Mouse (Mus musculus) limb, embryonic 11.5 days (tissue): Measurements from ENCODE around the gene Rps29. TPM values are rescaled to one million over a fixed set of nuclear protein-coding genes. Genes with fewer than 3 reads are reported as not detected.

Source experiments
- ATAC-seq: fragments of 200-750 bp; cut with Nextera tagmentation; 2 replicates; pipeline ENCODE4 v1.8.0; 2017; ENCODE audit warnings: low read depth; ENCODE audit not compliant: insufficient number of reproducible peaks, low FRiP score, low TSS enrichment
- DNase-seq: peaks from one replicate; pipeline ENCODE4 v3.0.0-alpha.2; 2015; ENCODE audit warnings: low spot score
- H3K27ac ChIP-seq: fragments of 300-500 bp; sonication (generic); replicated peaks from 2 replicates; pipeline ENCODE4 v1.5.1; 2014; ENCODE audit warnings: low read depth, mild to moderate bottlenecking, low read length
- H3K27me3 ChIP-seq: fragments of 300-500 bp; sonication (generic); 2 replicates; pipeline ENCODE4 v1.6.1; 2014; ENCODE audit warnings: mild to moderate bottlenecking, low read length, mixed read lengths; ENCODE audit not compliant: control insufficient read depth, insufficient read depth
- H3K36me3 ChIP-seq: fragments of 300-500 bp; sonication (generic); 2 replicates; pipeline ENCODE4 v1.6.1; 2014; ENCODE audit warnings: mild to moderate bottlenecking, low read length, moderate library complexity, mixed read lengths; ENCODE audit not compliant: control insufficient read depth, insufficient read depth
- H3K4me1 ChIP-seq: fragments of 300-500 bp; sonication (generic); 2 replicates; pipeline ENCODE4 v1.6.1; 2014; ENCODE audit warnings: low read length, mixed read lengths; ENCODE audit not compliant: control insufficient read depth, insufficient read depth
- H3K4me2 ChIP-seq: fragments of 300-500 bp; sonication (generic); 2 replicates; pipeline ENCODE4 v1.6.1; 2014; ENCODE audit warnings: low read depth, mild to moderate bottlenecking, moderate library complexity; ENCODE audit not compliant: severe bottlenecking
- H3K4me3 ChIP-seq: fragments of 300-500 bp; sonication (generic); 2 replicates; pipeline ENCODE4 v1.5.1; 2014; ENCODE audit warnings: low read depth, low read length
- H3K9ac ChIP-seq: fragments of 300-500 bp; sonication (generic); 2 replicates; pipeline ENCODE4 v1.6.1; 2014; ENCODE audit warnings: mild to moderate bottlenecking, low read length
- H3K9me3 ChIP-seq: fragments of 300-500 bp; sonication (generic); 2 replicates; pipeline ENCODE4 v1.6.1; 2016; ENCODE audit warnings: low read length; ENCODE audit not compliant: control insufficient read depth
- WGBS: fragments of 180-500 bp; shearing (Covaris S2); extraction: QIAGEN DNeasy Blood & Tissue Kit; methylation state at CpG from one replicate; pipeline ENCODE4 v1.1.7; 2014; 5-methylcytosine and 5-hydroxymethylcytosine counted together
- polyA plus RNA-seq: library from polyadenylated mRNA; unstranded; fragments of >200 nt; fragmentation: Nextera tagmentation; extraction: Ambion mirVana; gene quantifications from 2 replicates; pipeline ENCODE4 v1.2.1, GENCODE M21; 2014

Rps29 gene
- polyA plus RNA-seq, 1 experiment from 2014 or later = 1,587 TPM

- 87% methylated on average over 4 of the region's 4 CpGs for WGBS
- Histone ChIP-seq H3K27ac (no peak overlapping the region), H3K9ac (no peak overlapping the region), H3K4me3 (no peak overlapping the region), H3K4me1 (no peaks in the 10 kb centered on the region), H3K9me3 (no peaks in the 10 kb centered on the region), H3K4me2 (no peak overlapping the region), H3K27me3 (no peaks in the 10 kb centered on the region), H3K36me3 (peaks cover 3% of the 10 kb centered on the region; the same call in 1 of the 2 replicates)
- DNase-seq = no peak
- no peak for ATAC-seq
Measured at GRCm38 (mm10) chr12:69156436-69156835, 2.5 kb downstream of the Rps29 start.

GRCm38 (mm10) chr12:69155923-69156322 is 3.1 kb downstream of the Rps29 start:
- H3K9ac ChIP-seq = no peak overlapping the region
- ATAC-seq (no peak), DNase-seq (no peak)
- H3K4me1 ChIP-seq = no peaks in the 10 kb centered on the region
- H3K4me2 ChIP-seq = no peak overlapping the region
- 78% methylated on average over 2 of the region's 2 CpGs for WGBS
- H3K27me3 ChIP-seq = no peaks in the 10 kb centered on the region
- H3K27ac ChIP-seq = no peak overlapping the region
- no peaks in the 10 kb centered on the region for H3K9me3 ChIP-seq
- peaks cover 3% of the 10 kb centered on the region; the same call in 1 of the 2 replicates for H3K36me3 ChIP-seq
- no peak overlapping the region for H3K4me3 ChIP-seq

- no peak overlapping the region for H3K27ac ChIP-seq
- ATAC-seq = no peak
- H3K4me2 ChIP-seq = no peak overlapping the region
- no peak overlapping the region for H3K4me3 ChIP-seq
- DNase-seq = no peak
- WGBS = 75% methylated on average over 13 of the region's 13 CpGs
- H3K9me3 ChIP-seq = no peaks in the 10 kb centered on the region
- H3K9ac ChIP-seq = no peak overlapping the region
- no peaks in the 10 kb centered on the region for H3K27me3 ChIP-seq
- H3K36me3 ChIP-seq = no peaks in the 10 kb centered on the region
- H3K4me1 ChIP-seq = no peaks in the 10 kb centered on the region
Measured at GRCm38 (mm10) chr12:69150049-69150448, 8.9 kb downstream of the Rps29 start.

GRCm38 (mm10) chr12:69147166-69147735 is 11.7 kb downstream of the Rps29 start:
- no peak overlapping the region for H3K9ac ChIP-seq
- DNase-seq (no peak), ATAC-seq (no peak)
- 94% methylated on average over 5 of the region's 5 CpGs for WGBS
- no peaks in the 10 kb centered on the region for H3K27me3 ChIP-seq
- no peak overlapping the region for H3K4me2 ChIP-seq
- H3K36me3 ChIP-seq = no peaks in the 10 kb centered on the region
- H3K4me3 ChIP-seq = no peak overlapping the region
- H3K27ac ChIP-seq = no peak overlapping the region
- H3K4me1 ChIP-seq = no peaks in the 10 kb centered on the region
- H3K9me3 ChIP-seq = no peaks in the 10 kb centered on the region

- H3K27me3 ChIP-seq = no peaks in the 10 kb centered on the region
- H3K4me1 ChIP-seq = no peaks in the 10 kb centered on the region
- no peak for ATAC-seq
- no peaks in the 10 kb centered on the region for H3K36me3 ChIP-seq
- WGBS = 78% methylated on average over 6 of the region's 6 CpGs
- H3K27ac ChIP-seq = no peak overlapping the region
- no peak overlapping the region for H3K4me3 ChIP-seq
- no peak overlapping the region for H3K9ac ChIP-seq
- H3K9me3 ChIP-seq = no peaks in the 10 kb centered on the region
- H3K4me2 ChIP-seq = no peak overlapping the region
- DNase-seq = no peak
Measured at GRCm38 (mm10) chr12:69143460-69143859, 15.5 kb downstream of the Rps29 start.

GRCm38 (mm10) chr12:69139841-69140240 is 19.1 kb downstream of the Rps29 start:
- Histone ChIP-seq H3K27me3 (no peaks in the 10 kb centered on the region), H3K9me3 (no peaks in the 10 kb centered on the region), H3K36me3 (no peaks in the 10 kb centered on the region), H3K27ac (no peak overlapping the region), H3K4me3 (no peak overlapping the region), H3K4me2 (no peak overlapping the region), H3K9ac (no peak overlapping the region), H3K4me1 (no peaks in the 10 kb centered on the region)
- ATAC-seq (no peak; the same call in 1 of the 2 replicates), DNase-seq (no peak)
- 79% methylated on average over 7 of the region's 7 CpGs for WGBS

GRCm38 (mm10) chr12:69139201-69139600 is 19.8 kb downstream of the Rps29 start:
- no peaks in the 10 kb centered on the region for H3K9me3 ChIP-seq
- no peaks in the 10 kb centered on the region for H3K4me1 ChIP-seq
- H3K9ac ChIP-seq = no peak overlapping the region
- no peak overlapping the region for H3K4me3 ChIP-seq
- H3K4me2 ChIP-seq = no peak overlapping the region
- no peak for DNase-seq
- H3K27me3 ChIP-seq = no peaks in the 10 kb centered on the region
- 90% methylated on average over 3 of the region's 3 CpGs for WGBS
- H3K27ac ChIP-seq = no peak overlapping the region
- no peaks in the 10 kb centered on the region for H3K36me3 ChIP-seq
- no peak for ATAC-seq

- no peaks in the 10 kb centered on the region for H3K27me3 ChIP-seq
- no peak overlapping the region for H3K4me2 ChIP-seq
- no peaks in the 10 kb centered on the region for H3K36me3 ChIP-seq
- ATAC-seq (no peak), DNase-seq (peak; percentile 53)
- no peak overlapping the region for H3K9ac ChIP-seq
- no peak overlapping the region for H3K4me3 ChIP-seq
- H3K27ac ChIP-seq = no peak overlapping the region
- H3K9me3 ChIP-seq = no peaks in the 10 kb centered on the region
- H3K4me1 ChIP-seq = no peaks in the 10 kb centered on the region
- WGBS = 8% methylated on average over 10 of the region's 10 CpGs
Measured at GRCm38 (mm10) chr12:69131981-69132380, 27.0 kb downstream of the Rps29 start.

GRCm38 (mm10) chr12:69131267-69131666 is 27.7 kb downstream of the Rps29 start:
- Histone ChIP-seq H3K27ac (no peak overlapping the region), H3K4me3 (no peak overlapping the region), H3K9ac (no peak overlapping the region), H3K4me2 (no peak overlapping the region), H3K9me3 (no peaks in the 10 kb centered on the region), H3K36me3 (no peaks in the 10 kb centered on the region), H3K27me3 (no peaks in the 10 kb centered on the region), H3K4me1 (no peaks in the 10 kb centered on the region)
- ATAC-seq (no peak), DNase-seq (no peak)
- 90% methylated on average over 6 of the region's 6 CpGs for WGBS
